Mouse (Mus musculus) lung, postnatal 0 days (tissue): ENCODE measurements around the gene Ccdc7a. TPM values are rescaled to one million over a fixed set of nuclear protein-coding genes. Genes with fewer than 3 reads are reported as not detected.

Experiments used
- ATAC-seq: fragments of 200-750 bp; cut with Nextera tagmentation; 2 replicates; pipeline ENCODE4 v1.8.0; 2017; ENCODE audit warnings: moderate library complexity
- DNase-seq: peaks from one replicate; pipeline ENCODE4 v3.0.0-alpha.2; 2016; ENCODE audit warnings: low spot score
- H3K27ac ChIP-seq: fragments of 300-500 bp; sonication (generic); 2 replicates; pipeline ENCODE4 v1.5.1; 2014; ENCODE audit warnings: antibody characterized with exemption, mild to moderate bottlenecking, low read length, mixed read lengths
- H3K27me3 ChIP-seq: fragments of 300-500 bp; sonication (generic); replicated peaks from 2 replicates; pipeline ENCODE4 v1.6.1; 2014; ENCODE audit warnings: low read length, mixed read lengths; ENCODE audit not compliant: insufficient read depth
- H3K36me3 ChIP-seq: fragments of 300-500 bp; sonication (generic); 2 replicates; pipeline ENCODE4 v1.6.1; 2014; ENCODE audit warnings: low read length, mixed read lengths; ENCODE audit not compliant: insufficient read depth
- H3K4me1 ChIP-seq: fragments of 300-500 bp; sonication (generic); 2 replicates; pipeline ENCODE4 v1.6.1; 2014; ENCODE audit warnings: antibody characterized with exemption, low read depth, low read length, mixed read lengths; ENCODE audit not compliant: insufficient read depth
- H3K4me2 ChIP-seq: fragments of 300-500 bp; sonication (generic); replicated peaks from 2 replicates; pipeline ENCODE4 v1.6.1; 2014; ENCODE audit warnings: low read depth, mild to moderate bottlenecking, low read length, moderate library complexity, mixed read lengths
- H3K4me3 ChIP-seq: fragments of 300-500 bp; sonication (generic); 2 replicates; pipeline ENCODE4 v1.5.1; 2014; ENCODE audit warnings: low read depth, low read length
- H3K9ac ChIP-seq: fragments of 300-500 bp; sonication (generic); replicated peaks from 2 replicates; pipeline ENCODE4 v1.6.1; 2014; ENCODE audit warnings: low read depth, mild to moderate bottlenecking
- H3K9me3 ChIP-seq: fragments of 300-500 bp; sonication (generic); 2 replicates; pipeline ENCODE4 v1.6.1; 2016; ENCODE audit warnings: low read length, mixed read lengths
- CTCF ChIP-seq: IDR thresholded peaks from 2 replicates; pipeline ENCODE4 v1.5.1; 2016; ENCODE audit warnings: antibody characterized with exemption, mild to moderate bottlenecking
- EP300 ChIP-seq: IDR thresholded peaks from 2 replicates; pipeline ENCODE4 v1.6.1; 2016; ENCODE audit warnings: antibody characterized with exemption, mild to moderate bottlenecking, control low read depth
- WGBS: fragments of 180-500 bp; shearing (Covaris S2); extraction: QIAGEN DNeasy Blood & Tissue Kit; methylation state at CpG from one replicate; pipeline ENCODE4 v1.1.7; 2014; 5-methylcytosine and 5-hydroxymethylcytosine counted together
- polyA plus RNA-seq: library from polyadenylated mRNA; unstranded; fragments of >200 nt; fragmentation: Nextera tagmentation; extraction: Ambion mirVana; gene quantifications from 2 replicates; pipeline ENCODE4 v1.2.1, GENCODE M21; 2015

Ccdc7a gene
- polyA plus RNA-seq, 1 experiment from 2014 or later, result not detected

DNA sequence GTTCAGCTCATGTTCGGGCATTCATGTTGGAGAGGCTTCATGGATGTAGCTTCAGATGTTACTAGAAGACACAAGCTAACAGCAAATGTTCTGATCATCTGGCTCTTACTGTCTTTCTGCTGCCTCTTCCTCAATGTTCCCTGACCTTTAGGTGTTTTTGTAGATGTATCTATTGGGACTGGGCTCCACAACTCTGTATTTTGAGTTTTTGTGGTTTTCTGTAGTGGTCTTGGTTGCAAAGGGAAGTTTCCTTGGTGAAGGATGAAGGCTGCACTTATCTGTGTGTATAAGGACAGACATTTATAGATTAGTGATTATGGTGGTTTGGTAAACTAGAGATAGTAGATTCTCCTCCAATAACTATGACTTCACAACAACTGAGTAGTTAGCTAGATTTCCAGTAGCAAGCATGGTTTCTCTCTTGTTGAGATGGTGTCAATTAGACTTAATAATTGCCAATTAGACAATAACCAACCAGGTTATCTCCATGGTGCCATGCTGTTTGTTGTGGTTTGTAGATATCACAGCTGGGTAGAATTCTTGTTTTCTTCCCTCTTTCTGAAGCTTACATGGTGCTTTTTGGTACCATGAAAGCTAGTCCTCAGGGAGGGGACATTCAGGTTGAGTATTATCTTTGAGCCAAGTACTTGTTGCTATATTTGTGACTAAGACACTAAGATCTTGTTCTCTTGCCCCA, 368.5 kb downstream of the Ccdc7a start:
- Histone ChIP-seq H3K4me3 (no peak overlapping the region), H3K27ac (no peak overlapping the region), H3K4me2 (no peak overlapping the region), H3K9me3 (no peaks in the 10 kb centered on the region), H3K36me3 (no peaks in the 10 kb centered on the region), H3K4me1 (0 out of 2 replicates have a peak, but pooled peaks cover 6% of the 10 kb centered on the region), H3K9ac (no peak overlapping the region), H3K27me3 (no peaks in the 10 kb centered on the region)
- DNase-seq (no peak), ATAC-seq (no peak)
- TF ChIP-seq CTCF (no peak), EP300 (no peak)
- 83% methylated on average over 1 of the region's 1 CpGs for WGBS

DNA sequence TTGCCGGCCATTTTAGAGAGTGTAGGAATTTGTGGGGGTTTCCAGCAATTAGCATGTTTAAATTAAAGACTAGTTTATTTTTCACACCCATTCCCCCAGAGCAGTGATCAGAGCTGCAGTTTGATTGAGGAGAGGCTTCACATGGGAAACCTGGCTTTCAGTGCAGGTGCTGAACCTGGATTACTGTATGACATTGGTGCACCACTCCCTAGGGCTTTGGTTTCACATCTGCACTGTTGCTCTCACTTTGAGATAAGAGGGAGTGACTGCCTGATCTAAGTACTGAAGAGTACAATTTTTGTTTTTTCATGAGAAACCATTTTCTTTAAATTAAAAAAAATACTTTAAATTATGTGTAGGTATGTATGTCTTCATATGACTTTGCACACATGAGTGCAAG, 375.3 kb downstream of the Ccdc7a start:
- WGBS, result 50% methylated on average over 1 of the region's 1 CpGs
- ATAC-seq (no peak), DNase-seq (no peak)
- Histone ChIP-seq H3K27me3 (no peaks in the 10 kb centered on the region), H3K4me2 (no peak overlapping the region; the same call in 1 of the 2 replicates), H3K4me3 (no peak overlapping the region), H3K9ac (no peak overlapping the region), H3K27ac (no peak overlapping the region), H3K9me3 (no peaks in the 10 kb centered on the region), H3K36me3 (no peaks in the 10 kb centered on the region), H3K4me1 (peaks cover 19% of the 10 kb centered on the region; the same call in 1 of the 2 replicates)
- TF ChIP-seq EP300, result no peak
- no peak for TF ChIP-seq CTCF

DNA sequence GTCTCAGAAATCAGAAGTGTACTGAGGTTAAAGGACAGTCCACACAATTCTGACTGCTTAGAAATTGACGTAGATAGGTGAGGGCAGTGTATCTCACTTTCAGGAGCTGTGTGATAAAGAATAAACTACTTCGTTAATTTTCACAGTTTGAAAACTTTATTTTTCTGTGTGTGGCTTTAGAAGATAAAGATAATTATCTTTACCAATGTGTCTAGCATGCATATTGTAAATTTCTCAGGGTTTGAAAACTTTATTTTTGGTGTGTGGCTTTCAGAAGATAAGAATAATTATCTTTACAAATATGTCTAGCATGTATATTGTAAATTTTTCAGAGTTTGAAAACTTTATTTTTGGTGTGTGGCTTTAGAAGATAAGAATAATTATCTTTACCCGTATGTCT, 376.6 kb downstream of the Ccdc7a start:
- no peaks in the 10 kb centered on the region for H3K27me3 ChIP-seq
- H3K9me3 ChIP-seq, result no peaks in the 10 kb centered on the region
- no peak overlapping the region for H3K9ac ChIP-seq
- ATAC-seq (no peak), DNase-seq (no peak)
- peaks cover 16% of the 10 kb centered on the region; the same call in 1 of the 2 replicates for H3K4me1 ChIP-seq
- H3K4me2 ChIP-seq, result no peak overlapping the region; the same call in 1 of the 2 replicates
- no peak overlapping the region for H3K27ac ChIP-seq
- no peak overlapping the region for H3K4me3 ChIP-seq
- TF ChIP-seq CTCF (no peak), EP300 (no peak)
- H3K36me3 ChIP-seq, result no peaks in the 10 kb centered on the region
- WGBS, result 49% methylated on average over 3 of the region's 3 CpGs

DNA sequence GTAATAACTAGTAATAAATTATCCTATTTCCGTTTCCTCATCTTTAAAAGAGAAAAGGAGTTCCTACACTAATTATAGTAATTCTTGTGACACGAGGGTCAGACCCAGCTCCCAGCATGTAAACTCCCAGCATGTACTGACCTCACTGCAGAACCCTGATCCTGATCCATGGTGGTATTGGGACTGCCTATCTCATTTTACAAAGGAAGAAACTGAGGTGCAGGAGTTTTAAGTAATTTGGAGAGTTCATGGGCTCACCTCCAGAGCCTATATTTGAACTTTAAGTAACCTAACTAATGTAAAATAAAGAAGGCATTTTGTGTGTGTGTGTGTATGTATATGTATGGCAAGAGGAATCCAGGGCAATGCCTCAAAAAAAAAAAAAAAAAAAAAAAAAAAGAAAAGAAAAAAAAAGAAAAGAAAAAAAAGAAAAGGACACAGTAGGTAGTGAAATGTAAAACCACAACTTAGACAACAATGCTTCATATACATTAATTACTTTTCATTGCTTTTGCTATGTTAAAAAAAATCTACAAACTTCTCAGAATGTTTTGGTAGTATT, 378.8 kb downstream of the Ccdc7a start:
- 0% methylated on average over 2 of the region's 2 CpGs for WGBS
- DNase-seq, result no peak
- H3K9ac ChIP-seq, result peak overlapping the region; percentile 99

DNA sequence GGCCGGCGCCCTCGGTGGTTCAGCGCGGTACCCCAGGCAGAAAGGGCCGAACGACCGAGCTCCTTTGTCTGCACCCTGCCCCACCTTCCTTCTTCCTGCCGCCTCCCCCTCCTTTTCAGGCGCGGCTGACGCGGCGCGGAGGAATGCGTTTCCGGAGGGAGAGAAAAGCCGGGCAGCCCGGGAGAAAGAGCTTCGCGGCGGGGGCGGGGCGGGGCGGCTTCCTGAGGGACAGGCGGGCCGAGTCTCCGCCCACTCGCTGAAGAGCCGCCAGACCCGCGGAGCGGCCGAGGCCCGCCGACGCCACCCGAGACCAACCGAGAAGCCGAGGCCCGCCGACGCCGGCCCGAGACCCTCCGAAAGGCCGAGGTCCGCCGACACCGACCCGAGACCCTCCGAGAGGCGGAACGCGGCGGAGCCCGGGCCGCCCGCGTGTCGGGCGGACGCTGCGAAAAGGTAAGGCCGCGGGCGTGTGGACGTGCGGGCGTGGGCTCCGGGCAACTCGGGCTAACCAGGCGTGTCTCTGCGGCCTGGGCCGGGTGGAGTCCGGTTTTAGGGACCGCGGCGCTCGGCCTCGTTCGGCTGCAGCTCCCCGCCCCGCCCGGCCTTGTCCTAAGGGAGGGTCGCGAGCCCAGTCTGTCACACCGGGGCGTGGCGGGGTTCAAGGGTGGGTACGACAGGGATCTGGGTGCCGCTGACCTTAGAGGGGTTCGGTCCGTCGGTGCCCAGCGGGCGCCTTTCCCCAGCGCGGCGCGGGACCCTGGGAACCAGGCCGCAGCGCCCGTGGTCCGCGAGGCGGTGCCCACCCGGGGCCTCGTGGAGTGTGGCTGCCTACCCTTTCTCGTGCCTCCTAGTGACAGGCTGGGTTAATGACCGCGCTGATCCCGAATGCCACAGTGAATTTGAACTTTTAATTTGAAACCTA, 379.5 kb downstream of the Ccdc7a start, which contains the start of gene Itgb1:
Gene Itgb1, plus strand, starts transcription at position 148 of the 922 bp plus-strand sequence.
- H3K9ac ChIP-seq, result peak within 1 kb of the TSS; percentile 99
- no peaks in the 10 kb centered on the region for H3K36me3 ChIP-seq
- peak within 1 kb of the TSS; percentile 100 for H3K27ac ChIP-seq
- TF ChIP-seq EP300 (peak; percentile 42; the same call in 1 of the 2 replicates), CTCF (peak; percentile 65)
- peak within 1 kb of the TSS; percentile 96 for H3K4me3 ChIP-seq
- WGBS, result 4% methylated on average over 84 of the region's 113 CpGs
- peaks cover 12% of the 10 kb centered on the region; the same call in 1 of the 2 replicates for H3K4me1 ChIP-seq
- peak; percentile 94 for ATAC-seq
- H3K27me3 ChIP-seq, result no peaks in the 10 kb centered on the region
- DNase-seq, result peak; percentile 99
- peak within 1 kb of the TSS; percentile 69 for H3K4me2 ChIP-seq
- no peaks in the 10 kb centered on the region for H3K9me3 ChIP-seq

More for the DNA sequence above, 378.8 kb downstream of the Ccdc7a start:
- Histone ChIP-seq H3K4me1 (peaks cover 12% of the 10 kb centered on the region; the same call in 1 of the 2 replicates), H3K4me3 (peak overlapping the region; percentile 96), H3K4me2 (peak overlapping the region; percentile 69), H3K36me3 (no peaks in the 10 kb centered on the region), H3K27me3 (no peaks in the 10 kb centered on the region), H3K9me3 (no peaks in the 10 kb centered on the region), H3K27ac (peak overlapping the region; percentile 100)
- no peak for TF ChIP-seq CTCF
- TF ChIP-seq EP300, result no peak
- no peak for ATAC-seq
